Mouse (Mus musculus) liver, adult (tissue): ENCODE measurements around the gene Zswim3.

Experiments used
- GATA4 ChIP-seq: IDR thresholded peaks from 2 replicates; pipeline ENCODE4 v1.6.1; 2014; ENCODE audit warnings: mild to moderate bottlenecking, low read length; ENCODE audit not compliant: insufficient replicate concordance

Gene Zswim3

DNA sequence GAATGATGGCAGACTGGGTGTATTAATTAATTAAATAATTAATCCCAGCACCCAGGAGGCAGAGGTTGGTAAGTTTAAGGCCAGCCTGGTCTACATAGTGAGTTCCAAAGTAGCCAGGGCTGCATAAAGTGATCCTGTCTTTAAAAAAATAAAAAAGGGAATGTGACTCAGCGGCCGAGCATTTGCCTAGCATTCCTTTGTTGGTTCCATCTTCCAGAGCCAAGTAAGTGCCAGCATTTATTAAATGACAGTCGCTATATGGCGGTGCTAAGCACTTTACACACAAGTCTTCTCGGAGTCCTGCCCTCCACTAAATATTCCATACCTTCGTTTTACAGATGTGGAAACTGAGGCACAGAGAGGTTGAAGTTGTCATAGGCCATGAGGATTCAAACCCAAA lies 28.8 kb upstream of the Zswim3 start:
- TF ChIP-seq GATA4, result no peak

DNA sequence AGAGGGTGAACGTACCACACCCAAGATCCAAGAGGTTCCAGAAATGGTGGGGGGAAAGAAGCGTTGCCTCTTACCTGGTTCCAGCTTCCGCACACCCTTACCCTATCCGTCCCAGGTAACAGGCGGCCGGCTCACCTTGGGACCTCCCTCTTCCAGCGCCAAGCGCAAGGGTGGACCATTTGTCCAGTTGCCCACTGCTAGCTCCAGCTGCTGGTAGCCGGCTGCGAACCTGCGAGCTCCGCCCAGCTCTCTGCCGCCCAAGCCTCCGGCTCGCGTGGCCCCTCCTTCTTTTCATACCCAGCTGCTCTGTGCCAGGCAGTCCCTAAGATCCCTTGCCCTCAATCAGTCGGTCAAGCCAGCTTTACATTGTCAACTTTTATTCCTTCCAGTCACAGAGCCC lies 28.1 kb upstream of the Zswim3 start:
- TF ChIP-seq GATA4, result no peak

DNA sequence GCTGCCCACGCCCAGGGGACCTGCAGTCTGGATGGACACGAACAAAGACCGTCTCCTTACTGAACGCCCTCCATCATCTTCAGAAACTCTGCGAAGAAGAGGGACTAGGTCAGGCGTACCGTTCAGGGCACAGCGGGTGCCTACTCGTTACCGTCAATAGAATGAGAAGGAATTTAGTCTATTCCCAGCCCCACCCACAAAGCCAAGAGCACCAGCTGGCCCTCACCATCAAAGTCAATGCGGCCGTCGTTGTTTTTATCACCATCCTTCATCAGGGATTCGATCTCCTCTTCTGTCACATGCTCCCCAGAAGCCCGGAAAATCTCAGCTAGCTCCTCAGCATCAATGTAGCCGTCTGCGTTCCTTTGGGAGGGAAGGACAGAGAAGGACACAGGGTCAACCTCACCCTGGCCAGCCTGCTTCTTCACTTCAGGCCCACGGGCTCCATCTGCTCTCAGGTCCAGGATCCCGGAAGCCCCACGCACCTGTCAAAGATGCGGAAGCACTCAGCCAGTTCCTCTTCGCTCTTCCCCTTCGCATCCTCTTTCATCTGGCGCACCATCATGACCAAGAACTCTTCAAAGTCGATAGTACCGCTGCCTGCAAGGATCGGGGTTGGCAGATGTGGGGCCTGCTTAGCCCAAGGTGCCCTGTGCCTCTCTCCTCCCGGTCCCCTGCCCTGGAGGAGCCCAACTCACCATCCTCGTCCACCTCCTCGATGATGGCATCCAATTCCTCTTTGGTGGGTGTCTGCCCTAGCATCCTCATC lies 27.5 kb upstream of the Zswim3 start:
- no peak for TF ChIP-seq GATA4

DNA sequence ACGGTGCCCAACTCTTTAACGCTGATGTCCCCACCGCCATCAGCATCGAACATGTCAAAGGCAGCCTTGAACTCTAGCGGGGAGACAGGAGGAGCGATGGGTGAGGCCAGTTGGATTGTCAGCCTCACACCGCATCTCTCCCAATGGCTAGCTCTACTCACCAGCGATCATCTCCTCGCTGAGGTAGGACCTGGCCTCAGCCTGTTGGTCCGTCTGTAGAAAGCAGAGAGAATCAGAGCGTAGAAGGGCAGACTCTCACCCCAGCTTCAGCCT lies 26.9 kb upstream of the Zswim3 start:
- no peak for TF ChIP-seq GATA4

DNA sequence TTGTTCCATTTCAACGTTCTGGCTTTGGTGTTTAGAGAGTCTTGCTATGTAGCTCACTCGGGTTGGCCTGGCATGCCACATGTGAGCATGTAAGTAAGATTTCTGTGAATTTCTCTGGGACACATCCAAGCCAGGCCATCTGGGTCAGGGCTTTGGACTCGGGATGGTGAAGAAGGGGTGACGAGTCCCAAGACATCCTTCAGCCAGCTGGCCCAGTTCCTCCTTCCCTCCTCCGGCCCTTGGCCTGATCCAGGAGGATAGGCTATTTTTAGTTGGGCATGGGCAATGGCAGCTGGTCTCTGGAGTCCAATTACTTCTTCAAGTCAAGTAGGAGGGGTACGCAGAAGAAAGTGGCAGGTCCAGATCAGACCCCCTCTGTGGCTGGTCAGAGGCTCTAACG lies 26.1 kb upstream of the Zswim3 start:
- TF ChIP-seq GATA4, result no peak

DNA sequence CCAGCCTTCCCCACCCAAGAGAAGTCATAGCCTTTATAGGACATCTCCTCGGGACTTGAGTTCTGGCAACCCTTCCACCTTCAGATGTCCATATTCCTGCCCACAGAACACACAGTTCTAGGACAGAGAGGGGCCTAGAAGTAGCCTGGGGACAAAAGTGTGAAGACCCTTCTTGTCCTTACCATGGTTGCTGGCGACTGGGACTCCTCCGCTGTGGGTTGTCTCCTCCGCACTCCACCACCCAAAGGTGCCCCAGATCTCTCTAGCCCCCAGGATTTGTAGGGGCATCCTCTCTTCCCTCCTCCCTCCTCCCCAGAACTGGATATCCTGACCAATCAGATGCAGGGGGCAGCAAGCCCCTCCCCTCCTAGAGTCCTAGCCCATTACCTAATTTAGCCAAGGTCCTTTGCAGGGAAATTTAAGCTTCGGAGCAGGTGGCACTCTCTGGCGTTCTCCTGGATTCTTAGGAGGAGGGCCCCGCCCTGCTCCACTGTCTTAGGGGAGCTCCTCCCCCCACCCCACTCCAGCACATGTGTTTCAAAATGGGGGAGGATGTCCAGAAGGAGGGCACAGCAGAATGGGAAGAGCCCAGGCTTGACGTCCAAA lies 25.3 kb upstream of the Zswim3 start, which contains the start of gene Tnnc2:
Gene Tnnc2, minus strand, starts transcription at position 487 of the 606 bp plus-strand sequence.
- no peak for TF ChIP-seq GATA4

DNA sequence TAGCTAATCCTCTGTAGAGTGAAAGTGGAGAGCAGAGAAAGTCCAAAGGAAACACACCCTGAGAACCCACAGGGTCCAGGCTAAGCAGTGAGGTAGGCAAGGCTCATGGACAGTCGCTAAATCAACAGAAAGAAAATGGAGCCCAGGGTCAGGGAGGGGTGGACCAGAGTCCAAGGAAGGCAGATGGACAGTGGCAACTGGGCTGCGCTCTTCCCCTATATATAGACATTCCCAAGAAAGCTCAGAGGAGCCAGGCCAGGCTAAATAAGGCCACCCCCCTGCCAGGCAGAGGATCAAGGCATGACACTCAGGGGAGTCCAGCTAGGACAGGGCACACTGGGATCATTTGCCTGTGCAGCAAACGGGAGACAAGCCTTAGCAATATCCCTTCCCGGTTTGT lies 23.0 kb upstream of the Zswim3 start:
- TF ChIP-seq GATA4, result no peak

DNA sequence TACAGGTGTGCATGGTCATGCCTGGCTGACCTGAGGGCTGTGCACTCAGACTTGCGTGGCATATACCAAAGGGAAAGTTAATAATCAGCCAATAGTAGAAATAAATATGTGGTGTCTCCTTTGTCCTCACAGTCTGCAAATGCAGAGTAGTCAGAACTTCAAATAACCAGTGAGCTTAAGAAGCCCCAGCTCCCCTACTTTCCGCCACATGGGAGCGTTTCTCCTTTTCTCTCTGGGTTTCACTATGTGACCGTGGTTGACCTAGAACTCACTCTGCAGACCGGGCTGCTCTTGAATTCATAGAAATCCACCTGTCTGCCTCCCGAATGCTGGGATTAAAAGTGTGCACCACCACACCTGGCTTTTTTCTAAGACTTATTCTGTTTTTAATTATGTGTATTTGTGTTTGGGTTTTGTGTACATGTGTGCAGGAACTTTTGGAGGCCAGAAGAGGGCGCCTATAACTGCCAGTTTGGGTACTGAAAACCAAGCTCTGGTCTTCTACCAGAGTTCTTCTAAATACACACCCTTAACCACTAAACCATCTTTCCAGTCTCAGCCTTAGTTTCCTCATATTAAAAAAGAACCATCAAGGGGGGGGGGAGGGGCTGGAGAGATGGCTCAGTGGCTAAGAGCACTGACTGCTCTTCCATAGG lies 20.8 kb upstream of the Zswim3 start:
- no peak for TF ChIP-seq GATA4

DNA sequence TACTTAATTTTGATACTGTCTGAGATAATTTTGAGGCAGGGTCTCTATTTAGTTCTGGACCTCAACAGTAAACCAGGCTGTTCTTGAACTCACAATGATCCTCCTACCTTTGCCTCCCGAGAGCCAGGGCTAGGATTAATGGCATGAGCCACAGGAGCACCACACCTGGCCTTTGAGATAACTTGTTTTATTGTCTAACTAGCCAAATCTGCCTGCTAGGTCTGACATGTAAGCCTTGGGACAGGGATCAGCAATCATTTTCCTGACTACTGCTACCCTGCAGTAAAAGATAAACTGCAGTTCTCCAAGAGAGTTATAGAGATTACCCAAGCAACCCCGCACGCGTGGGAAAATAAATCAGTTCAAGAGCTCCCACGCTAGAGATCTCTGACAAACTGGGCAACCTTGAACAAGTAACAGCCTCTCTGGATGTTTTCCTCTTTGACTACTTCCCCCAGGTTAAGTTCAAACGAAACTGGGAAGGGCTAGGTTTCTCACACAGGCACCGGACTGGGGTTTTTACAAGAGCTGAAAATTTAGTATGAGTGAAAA lies 20.0 kb upstream of the Zswim3 start:
- no peak for TF ChIP-seq GATA4

DNA sequence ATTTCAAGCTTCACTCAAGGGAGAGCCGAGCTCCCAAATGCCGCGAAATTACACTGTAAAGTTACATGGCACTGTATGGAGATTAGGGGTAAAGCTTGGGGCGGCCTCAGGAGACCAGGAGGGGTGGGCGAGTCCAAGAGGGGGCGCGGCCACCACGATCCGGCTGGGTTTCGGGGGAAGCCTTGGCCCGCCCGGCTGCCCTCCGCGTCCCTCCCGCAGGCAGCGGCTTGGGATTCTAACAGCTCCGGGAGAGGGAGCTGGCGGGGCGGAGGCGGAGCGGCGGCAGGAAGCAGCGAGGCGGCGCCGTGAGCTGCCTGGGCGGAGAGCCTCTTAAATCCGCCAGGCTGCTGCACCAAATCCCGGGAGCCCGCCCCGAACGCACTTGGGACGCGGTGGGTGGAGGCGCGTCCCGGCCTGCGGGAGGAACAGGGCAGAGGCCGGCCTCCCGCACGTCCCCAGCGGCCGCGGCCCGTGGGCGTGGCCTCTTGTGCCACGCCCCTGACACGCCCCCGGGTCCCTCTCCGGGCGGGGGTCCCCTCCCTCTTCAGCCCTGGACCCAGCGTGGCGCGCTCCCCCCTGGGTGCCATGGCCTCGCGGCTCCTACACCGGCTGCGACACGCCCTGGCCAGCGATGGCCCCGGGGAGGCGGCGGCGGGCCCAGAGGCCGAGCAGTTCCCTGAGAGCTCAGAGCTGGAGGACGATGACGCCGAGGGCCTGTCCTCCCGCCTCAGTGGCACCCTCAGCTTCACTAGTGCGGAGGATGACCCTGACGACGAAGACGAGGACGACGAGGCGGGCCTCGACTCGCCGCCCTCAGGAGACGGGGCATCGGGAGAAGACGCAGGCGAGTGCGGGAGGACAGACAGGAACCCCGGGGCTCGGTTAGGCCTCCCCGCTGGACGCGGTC lies 19.2 kb upstream of the Zswim3 start, which contains the start of gene Snx21:
Gene Snx21, plus strand, starts transcription at position 343 of the 907 bp plus-strand sequence.
- TF ChIP-seq GATA4, result peak; percentile 21; the same call in 1 of the 2 replicates

DNA sequence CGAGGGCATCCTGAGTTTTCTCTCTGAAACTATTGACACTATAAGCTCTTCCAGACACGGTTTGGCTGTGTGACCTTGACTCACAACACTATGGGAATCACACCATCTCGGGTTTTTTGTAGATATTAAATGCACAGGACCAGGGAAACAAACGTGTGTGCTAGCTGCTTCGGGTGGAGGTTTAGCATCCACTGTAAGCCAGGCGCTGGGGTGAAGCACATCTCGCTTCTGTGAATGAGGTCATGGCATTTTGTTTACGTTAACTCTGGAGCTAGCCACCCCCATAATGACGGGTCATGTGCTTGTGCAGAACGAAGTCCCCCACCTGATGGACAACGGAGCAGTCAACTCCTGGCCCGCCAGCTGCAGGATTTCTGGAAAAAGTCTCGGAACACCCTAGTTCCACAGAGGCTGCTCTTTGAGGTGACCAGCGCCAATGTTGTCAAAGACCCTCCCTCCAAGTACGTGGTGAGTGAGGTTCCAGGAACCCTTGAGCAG lies 18.5 kb upstream of the Zswim3 start:
- no peak for TF ChIP-seq GATA4

DNA sequence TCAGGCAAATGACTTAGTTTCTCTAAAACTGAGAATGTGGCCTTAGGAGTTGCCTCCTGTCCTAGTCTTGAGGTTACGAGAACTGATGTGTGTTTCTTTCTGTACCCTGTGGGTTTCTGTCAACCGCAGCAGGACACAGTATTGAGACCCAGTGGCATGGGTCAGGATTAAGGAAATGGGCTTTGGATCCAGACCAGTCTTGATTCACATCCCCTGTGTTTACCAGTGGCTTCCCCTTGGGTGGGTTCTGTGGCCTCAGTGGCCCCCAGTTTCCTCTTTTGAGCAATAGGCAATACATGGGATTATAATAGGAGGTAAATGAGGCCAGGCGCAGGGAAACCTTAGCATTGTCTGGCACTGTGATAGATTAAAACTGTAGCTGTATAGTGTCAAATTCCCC lies 17.9 kb upstream of the Zswim3 start:
- no peak for TF ChIP-seq GATA4

DNA sequence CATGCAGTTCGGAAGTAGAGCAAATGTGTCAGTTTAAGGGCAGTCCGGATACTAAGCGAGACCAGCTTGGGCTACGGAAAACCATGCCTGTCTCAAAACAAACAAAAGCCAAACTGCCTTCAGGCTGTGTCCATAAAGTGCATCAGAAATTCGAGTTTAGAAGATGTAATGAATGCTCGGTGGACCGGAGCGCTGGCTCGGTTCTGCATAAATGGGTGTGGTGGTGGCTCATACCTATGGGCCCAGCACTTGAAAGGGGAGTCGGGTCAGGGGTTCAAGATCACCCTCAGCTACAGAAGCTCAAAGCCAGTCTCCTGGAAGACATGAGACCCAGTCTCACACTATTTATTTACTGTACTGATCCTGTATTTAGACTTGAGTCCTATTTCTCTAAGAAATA lies 17.1 kb upstream of the Zswim3 start:
- no peak for TF ChIP-seq GATA4

DNA sequence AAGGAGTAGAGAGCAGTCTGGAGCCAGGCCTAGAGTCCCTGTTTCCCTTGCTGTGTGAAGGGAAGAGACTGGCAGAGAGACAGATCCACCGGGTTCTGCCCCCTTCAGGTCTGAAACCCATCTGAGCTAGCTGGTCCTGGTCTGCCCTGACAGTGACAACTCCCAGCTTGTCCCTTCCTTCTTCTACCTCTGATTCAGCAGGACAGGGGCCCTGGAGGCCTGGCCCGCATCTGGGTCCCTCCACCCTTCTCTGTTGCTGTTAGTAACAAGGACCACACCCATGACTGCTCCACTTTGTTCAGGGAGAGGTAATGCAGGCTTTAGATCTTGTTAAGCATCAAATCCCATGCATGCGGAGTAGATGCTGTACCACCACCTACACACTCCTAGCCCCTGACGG lies 16.5 kb upstream of the Zswim3 start:
- TF ChIP-seq GATA4, result no peak

DNA sequence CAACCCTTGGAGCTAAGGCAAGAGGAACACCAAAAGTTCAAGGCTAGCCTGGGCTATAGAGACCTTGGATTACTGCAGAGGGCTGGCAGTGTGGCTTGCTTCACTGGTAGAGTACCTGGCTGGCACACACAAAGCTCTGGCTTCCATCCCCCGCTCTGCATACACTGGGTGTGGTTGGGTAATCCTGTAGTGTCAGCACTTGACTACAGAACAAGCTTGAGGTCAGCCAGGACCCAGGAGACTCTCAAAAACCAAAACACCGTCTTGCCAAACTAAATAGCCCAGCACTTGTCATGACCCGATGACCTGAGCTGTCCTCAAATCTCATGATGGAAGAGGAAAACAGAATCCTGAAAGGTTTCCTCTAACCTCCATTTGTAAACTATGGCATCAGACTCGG lies 14.4 kb upstream of the Zswim3 start:
- no peak for TF ChIP-seq GATA4
